Comparison of ENCODE assay signal across 23 mouse cellular contexts in the genomic region with DNA sequence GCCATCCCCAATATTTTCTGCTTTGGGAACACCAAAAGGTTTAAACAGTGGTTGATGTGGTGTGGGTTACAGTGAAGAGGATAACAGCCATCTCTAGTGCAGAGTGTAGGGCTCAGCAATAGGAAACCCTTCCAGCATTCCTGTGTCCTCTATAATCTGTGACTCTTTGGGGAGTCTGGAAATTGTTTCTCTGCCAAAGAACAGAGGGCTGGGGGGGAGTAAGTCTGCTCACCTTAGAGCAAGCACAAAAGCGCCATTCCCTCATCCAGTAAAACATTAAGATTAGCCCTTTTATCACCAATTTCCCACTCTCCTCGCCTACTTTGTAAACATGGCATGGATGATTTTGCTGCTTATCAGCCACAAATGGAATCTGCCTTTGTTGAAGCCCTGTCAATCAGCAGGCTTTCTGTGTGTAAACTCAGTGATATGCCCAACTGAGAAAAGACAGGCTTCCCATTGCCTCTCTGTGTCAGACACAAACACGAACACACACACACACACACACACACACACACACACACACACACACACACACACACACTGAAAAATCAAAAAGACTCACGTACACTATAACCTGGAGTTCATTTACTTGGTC.
DNase-seq lines count a peak whose midpoint lies in the region; ATAC-seq and TF ChIP-seq lines count a peak whose summit lies in the region.
"Had no signal": no experiment of that assay in that cellular context is flagged by ENCODE, and none has a peak within 500 bp of the region (broad histone marks: within the 10 kb centered on the region; RNA-seq: fewer than 3 reads in every experiment).

No protein-coding gene starts in this region.

- 8% methylated on average over 4 of the region's 4 CpGs for WGBS in heart, embryonic 15.5 days
- WGBS in heart, embryonic 10.5 days: 7% methylated on average over 4 of the region's 4 CpGs
- 74% methylated on average over 4 of the region's 4 CpGs for WGBS in neural tube, embryonic 15.5 days

- peak; percentile 85 for ATAC-seq in heart, embryonic 15.5 days (replicated peaks; ENCODE audit: insufficient number of reproducible peaks, insufficient read depth, low FRiP score, low read depth)
- ATAC-seq in neural tube, embryonic 15.5 days (ENCODE audit: low FRiP score): no peak
- ATAC-seq: activated CD4-positive, CD25-positive, alpha-beta regulatory T cell, adult 4 months; CD4-positive, CD25-positive, alpha-beta regulatory T cell, adult 4 months; forebrain, embryonic 15.5 days; inflammation-experienced regulatory T-cells, adult 6 months; lung, postnatal 0 days had no signal

- no peaks in the 10 kb centered on the region for H3K36me3 ChIP-seq in heart, embryonic 15.5 days
- H3K36me3 ChIP-seq in heart, embryonic 10.5 days: no peaks in the 10 kb centered on the region
- no peaks in the 10 kb centered on the region for H3K36me3 ChIP-seq in neural tube, embryonic 15.5 days
- H3K36me3 ChIP-seq: embryonic facial prominence, embryonic 12.5 days; forebrain, embryonic 15.5 days; hindbrain, embryonic 13.5 days; midbrain, embryonic 12.5 days had no signal

- TF ChIP-seq POLR2A in brain, embryonic 14.5 days (IDR thresholded peaks at IDR 0.05; ENCODE audit: borderline replicate concordance, extremely low read depth, insufficient read depth, insufficient read length, poor library complexity, severe bottlenecking): no peak

- TF ChIP-seq CTCF in brain, embryonic 14.5 days (IDR thresholded peaks at IDR 0.05; ENCODE audit: borderline replicate concordance, extremely low read depth, insufficient read depth, insufficient read length): no peak

- no peaks in the 10 kb centered on the region for H3K9me3 ChIP-seq in heart, embryonic 15.5 days (replicated peaks)
- no peaks in the 10 kb centered on the region for H3K9me3 ChIP-seq in heart, embryonic 10.5 days
- no peaks in the 10 kb centered on the region for H3K9me3 ChIP-seq in neural tube, embryonic 15.5 days (replicated peaks)
- H3K9me3 ChIP-seq: embryonic facial prominence, embryonic 12.5 days; forebrain, embryonic 15.5 days; hindbrain, embryonic 13.5 days; midbrain, embryonic 12.5 days had no signal

- H3K27ac ChIP-seq in heart, embryonic 15.5 days: 0 out of 2 replicates have a peak overlapping the region, but pooled peaks have one; percentile 9
- H3K27ac ChIP-seq in heart, embryonic 10.5 days: no peak overlapping the region
- H3K27ac ChIP-seq in neural tube, embryonic 15.5 days (replicated peaks): no peak overlapping the region
- H3K27ac ChIP-seq: embryonic facial prominence, embryonic 12.5 days; forebrain, embryonic 15.5 days; hindbrain, embryonic 13.5 days; midbrain, embryonic 12.5 days had no signal

- no peaks in the 10 kb centered on the region for H3K27me3 ChIP-seq in heart, embryonic 15.5 days
- H3K27me3 ChIP-seq in heart, embryonic 10.5 days (ENCODE audit: insufficient read depth, poor library complexity, severe bottlenecking): peaks cover 4% of the 10 kb centered on the region; the same call in 1 of the 2 replicates
- H3K27me3 ChIP-seq in neural tube, embryonic 15.5 days (replicated peaks): no peaks in the 10 kb centered on the region
- H3K27me3 ChIP-seq: embryonic facial prominence, embryonic 12.5 days; forebrain, embryonic 15.5 days; hindbrain, embryonic 13.5 days; midbrain, embryonic 12.5 days had no signal

- H3K4me2 ChIP-seq in heart, embryonic 15.5 days: no peak overlapping the region
- H3K4me2 ChIP-seq in neural tube, embryonic 15.5 days: no peak overlapping the region
- H3K4me2 ChIP-seq: embryonic facial prominence, embryonic 12.5 days; forebrain, embryonic 15.5 days; hindbrain, embryonic 13.5 days; midbrain, embryonic 12.5 days had no signal

- DNase-seq in cerebellum, adult 11-12 months: peak; percentile 12
- no peak for DNase-seq in cerebellum, postnatal 4 days (ENCODE audit: low spot score in 2 of 2)
- no peak for DNase-seq in heart, embryonic 10.5 days (ENCODE audit: low spot score)
- peak; percentile 51 for DNase-seq in brain, embryonic 14.5 days (ENCODE audit: low read depth)
- DNase-seq in cerebellum, postnatal 25 days: peak; percentile 34 to 51
- DNase-seq: adrenal gland, postnatal 10 days; gastrocnemius, postnatal 14 days; kidney, adult 2 months; kidney, postnatal 25 days; left cerebral cortex, postnatal 4 days; liver; right cerebral cortex, postnatal 25 days; thymus, postnatal 14 days had no signal

- no peak overlapping the region for H3K9ac ChIP-seq in heart, embryonic 15.5 days
- H3K9ac ChIP-seq in neural tube, embryonic 15.5 days (replicated peaks): no peak overlapping the region
- H3K9ac ChIP-seq: embryonic facial prominence, embryonic 12.5 days; forebrain, embryonic 15.5 days; hindbrain, embryonic 13.5 days; midbrain, embryonic 12.5 days had no signal

- peaks cover 10% of the 10 kb centered on the region for H3K4me1 ChIP-seq in heart, embryonic 15.5 days (replicated peaks)
- peaks cover 15% of the 10 kb centered on the region; the same call in 1 of the 2 replicates for H3K4me1 ChIP-seq in heart, embryonic 10.5 days
- no peaks in the 10 kb centered on the region for H3K4me1 ChIP-seq in neural tube, embryonic 15.5 days
- H3K4me1 ChIP-seq: embryonic facial prominence, embryonic 12.5 days; forebrain, embryonic 15.5 days; hindbrain, embryonic 13.5 days; midbrain, embryonic 12.5 days had no signal

- no peak overlapping the region for H3K4me3 ChIP-seq in heart, embryonic 15.5 days
- no peak overlapping the region for H3K4me3 ChIP-seq in heart, embryonic 10.5 days
- H3K4me3 ChIP-seq in neural tube, embryonic 15.5 days (replicated peaks): no peak overlapping the region
- H3K4me3 ChIP-seq: embryonic facial prominence, embryonic 12.5 days; forebrain, embryonic 15.5 days; hindbrain, embryonic 13.5 days; midbrain, embryonic 12.5 days had no signal

Comparison
In these comparisons a context has a peak if more than half of its experiments do, and no peak if none do; other contexts are left out.
1. DNase-seq: peak in cerebellum, adult 11-12 months (single experiment), brain, embryonic 14.5 days (single experiment) and cerebellum, postnatal 25 days (2 of 2); none in cerebellum, postnatal 4 days (0 of 2) and heart, embryonic 10.5 days (single experiment).